22 mouse cellular contexts compared by ENCODE assay signal in genomic region chr16:22888835-22889234, GRCm38 (mm10). TPM values are rescaled to one million over a fixed set of nuclear protein-coding genes. Genes with fewer than 3 reads are reported as not detected.
"Had no signal": no experiment of that assay in that cellular context is flagged by ENCODE, and none has a peak within 500 bp of the region (broad histone marks: within the 10 kb centered on the region; RNA-seq: fewer than 3 reads in every experiment).

No protein-coding gene starts in this region.

- H3K4me2 ChIP-seq: midbrain, embryonic 13.5 days; neural tube, embryonic 12.5 days; neural tube, embryonic 15.5 days had no signal

- H3K36me3 ChIP-seq: midbrain, embryonic 13.5 days; neural tube, embryonic 12.5 days; neural tube, embryonic 15.5 days had no signal

- DNase-seq: kidney, adult 2 months; layer of hippocampus, adult 9-11 months; lung, adult 2 months; lung, postnatal 14 days; lung, postnatal 4 days; right cerebral cortex, adult 18-20 months; right cerebral cortex, postnatal 14 days; right cerebral cortex, postnatal 4 days; thymus, adult 2 months; thymus, postnatal 14 days; thymus, postnatal 4 days had no signal

- ATAC-seq: intestine, embryonic 16.5 days; midbrain, embryonic 13.5 days had no signal

- H3K27me3 ChIP-seq: midbrain, embryonic 13.5 days; neural tube, embryonic 12.5 days; neural tube, embryonic 15.5 days had no signal

- H3K9ac ChIP-seq: liver, embryonic 14.5 days; midbrain, embryonic 13.5 days; neural tube, embryonic 12.5 days; neural tube, embryonic 15.5 days had no signal

- H3K4me3 ChIP-seq: layer of hippocampus, adult 2 months; midbrain, embryonic 13.5 days; neural tube, embryonic 12.5 days; neural tube, embryonic 15.5 days had no signal

- H3K9me3 ChIP-seq: midbrain, embryonic 13.5 days; neural tube, embryonic 12.5 days; neural tube, embryonic 15.5 days had no signal

- H3K27ac ChIP-seq: kidney, postnatal 0 days; layer of hippocampus, adult 2 months; liver, embryonic 14.5 days; midbrain, embryonic 13.5 days; neural tube, embryonic 12.5 days; neural tube, embryonic 15.5 days; stomach, postnatal 0 days had no signal

- H3K4me1 ChIP-seq: midbrain, embryonic 13.5 days; neural tube, embryonic 12.5 days; neural tube, embryonic 15.5 days had no signal

RNA-seq across cellular contexts. Expression of gene Ahsg, which starts 2.2 kb away (rescaled TPM):
- polyA plus RNA-seq: kidney, adult 2 months; limb, embryonic 11.5 days had no signal

RNA-seq across cellular contexts. Expression of gene Fetub, which starts 29.3 kb away (rescaled TPM):
- polyA plus RNA-seq: kidney, embryonic 14.5 days; limb, embryonic 11.5 days; lung, embryonic 16.5 days; midbrain, embryonic 13.5 days; neural tube, embryonic 12.5 days; neural tube, embryonic 15.5 days had no signal
